Mouse (Mus musculus) intestine, embryonic 14.5 days (tissue): Measurements from ENCODE around the gene Polr1a. TPM values are rescaled to one million over a fixed set of nuclear protein-coding genes. Genes with fewer than 3 reads are reported as not detected.
"Not testable (repeated sequence)": the region's sequence is repeated elsewhere in the genome, so short reads cannot be mapped to it uniquely, and the experiment has no call there.

ENCODE experiments used
- ATAC-seq: fragments of 200-750 bp; cut with Nextera tagmentation; replicated peaks from 2 replicates; pipeline ENCODE4 v1.8.0; 2017; ENCODE audit warnings: low read depth, moderate number of reproducible peaks, moderate TSS enrichment, moderate library complexity; ENCODE audit not compliant: low FRiP score, low TSS enrichment
- DNase-seq: peaks from one replicate; pipeline ENCODE4 v3.0.0-alpha.2; 2018; ENCODE audit warnings: low spot score
- H3K27ac ChIP-seq: fragments of 300-500 bp; sonication (generic); 2 replicates; pipeline ENCODE4 v1.5.1; 2014; ENCODE audit warnings: low read depth, mild to moderate bottlenecking, control low read depth
- H3K27me3 ChIP-seq: fragments of 300-500 bp; sonication (generic); replicated peaks from 2 replicates; pipeline ENCODE4 v1.6.1; 2014; ENCODE audit warnings: low read length, control low read depth; ENCODE audit not compliant: control insufficient read depth, insufficient read depth
- H3K36me3 ChIP-seq: fragments of 300-500 bp; sonication (generic); 2 replicates; pipeline ENCODE4 v1.6.1; 2014; ENCODE audit warnings: low read length, control low read depth; ENCODE audit not compliant: control insufficient read depth, insufficient read depth
- H3K4me1 ChIP-seq: fragments of 300-500 bp; sonication (generic); replicated peaks from 2 replicates; pipeline ENCODE4 v1.6.1; 2014; ENCODE audit warnings: low read length, control low read depth, mixed read lengths; ENCODE audit not compliant: control insufficient read depth, insufficient read depth
- H3K4me2 ChIP-seq: fragments of 300-500 bp; sonication (generic); 2 replicates; pipeline ENCODE4 v1.6.1; 2014; ENCODE audit warnings: low read length
- H3K4me3 ChIP-seq: fragments of 300-500 bp; sonication (generic); 2 replicates; pipeline ENCODE4 v1.5.1; 2014; ENCODE audit warnings: low read depth, low read length, control low read depth, mixed read lengths
- H3K9ac ChIP-seq: fragments of 300-500 bp; sonication (generic); 2 replicates; pipeline ENCODE4 v1.6.1; 2014; ENCODE audit warnings: mild to moderate bottlenecking, low read length
- H3K9me3 ChIP-seq: fragments of 300-500 bp; sonication (generic); 2 replicates; pipeline ENCODE4 v1.6.1; 2016; ENCODE audit warnings: low read length, control low read depth; ENCODE audit not compliant: control insufficient read depth
- WGBS: fragments of 180-500 bp; shearing (Covaris S2); extraction: QIAGEN DNeasy Blood & Tissue Kit; methylation state at CpG from one replicate; pipeline ENCODE4 v1.1.7; 2014; 5-methylcytosine and 5-hydroxymethylcytosine counted together
- polyA plus RNA-seq: library from polyadenylated mRNA; unstranded; fragments of >200 nt; fragmentation: Nextera tagmentation; extraction: Ambion mirVana; gene quantifications from 2 replicates; pipeline ENCODE4 v1.2.1, GENCODE M21; 2014

Polr1a gene
- polyA plus RNA-seq, 1 experiment from 2014 or later: 32.9 TPM

GRCm38 (mm10) chr6:71909840-71910239 lies 987 bp downstream of the Polr1a start:
- no peak for ATAC-seq
- peak overlapping the region; percentile 90 for H3K4me2 ChIP-seq
- no peaks in the 10 kb centered on the region for H3K9me3 ChIP-seq
- H3K4me1 ChIP-seq: no peaks in the 10 kb centered on the region; the same call in 1 of the 2 replicates
- peak overlapping the region; percentile 77 for H3K4me3 ChIP-seq
- H3K9ac ChIP-seq: no peak overlapping the region
- no peak for DNase-seq
- H3K27ac ChIP-seq: no peak overlapping the region
- no peaks in the 10 kb centered on the region for H3K27me3 ChIP-seq
- H3K36me3 ChIP-seq: peaks cover 36% of the 10 kb centered on the region
- 74% methylated on average over 6 of the region's 6 CpGs for WGBS

DNA sequence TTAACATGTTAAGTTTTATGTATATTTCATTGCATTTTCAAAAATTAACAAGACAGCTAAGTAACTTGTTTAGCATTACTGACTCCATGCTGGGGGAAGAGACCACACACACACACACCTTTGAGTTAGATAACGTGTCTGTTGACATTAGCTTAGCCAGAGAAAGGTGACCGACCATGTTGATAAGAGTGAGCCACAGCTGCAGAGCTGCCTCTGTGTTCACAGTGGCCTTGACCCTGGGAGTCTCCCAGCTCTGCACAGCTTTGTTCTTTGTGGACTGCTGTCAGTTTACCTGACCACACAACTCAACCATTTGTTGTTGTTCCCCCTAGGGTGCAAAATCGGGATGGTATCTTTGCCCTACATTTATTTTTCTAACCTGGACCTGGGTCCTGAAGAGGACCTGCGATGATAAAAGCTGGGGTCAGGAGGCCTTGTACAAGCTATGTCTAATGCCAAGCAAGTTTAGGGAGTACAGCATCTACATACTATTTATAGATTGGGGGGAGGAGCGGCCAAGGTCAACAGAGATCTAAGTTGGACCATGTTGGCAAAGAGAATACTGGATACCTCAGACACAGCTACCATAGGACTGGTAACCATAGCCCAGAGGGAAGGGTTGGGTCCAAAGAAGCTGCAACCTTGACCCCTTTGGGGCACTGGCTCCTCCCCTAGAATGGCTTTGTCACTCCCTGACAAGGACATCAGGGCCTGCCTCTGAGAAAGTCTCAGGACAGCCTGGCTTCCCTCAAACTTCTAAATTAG lies 3.0 kb downstream of the Polr1a start:
- no peak overlapping the region for H3K27ac ChIP-seq
- no peak overlapping the region for H3K9ac ChIP-seq
- H3K9me3 ChIP-seq: no peaks in the 10 kb centered on the region
- no peaks in the 10 kb centered on the region; the same call in 1 of the 2 replicates for H3K4me1 ChIP-seq
- no peaks in the 10 kb centered on the region for H3K27me3 ChIP-seq
- 61% methylated on average over 5 of the region's 5 CpGs for WGBS
- DNase-seq: no peak
- no peak for ATAC-seq
- no peak overlapping the region for H3K4me3 ChIP-seq
- peaks cover 38% of the 10 kb centered on the region for H3K36me3 ChIP-seq
- H3K4me2 ChIP-seq: no peak overlapping the region

- DNase-seq (no peak), ATAC-seq (no peak)
- peaks cover 95% of the 10 kb centered on the region for H3K36me3 ChIP-seq
- H3K9ac ChIP-seq: no peak overlapping the region
- no peaks in the 10 kb centered on the region for H3K27me3 ChIP-seq
- H3K4me2 ChIP-seq: no peak overlapping the region
- no peaks in the 10 kb centered on the region for H3K9me3 ChIP-seq
- H3K4me3 ChIP-seq: no peak overlapping the region
- 94% methylated on average over 7 of the region's 7 CpGs for WGBS
- no peak overlapping the region for H3K27ac ChIP-seq
- no peaks in the 10 kb centered on the region for H3K4me1 ChIP-seq
Measured at GRCm38 (mm10) chr6:71920752-71921151, 11.9 kb downstream of the Polr1a start.

DNA sequence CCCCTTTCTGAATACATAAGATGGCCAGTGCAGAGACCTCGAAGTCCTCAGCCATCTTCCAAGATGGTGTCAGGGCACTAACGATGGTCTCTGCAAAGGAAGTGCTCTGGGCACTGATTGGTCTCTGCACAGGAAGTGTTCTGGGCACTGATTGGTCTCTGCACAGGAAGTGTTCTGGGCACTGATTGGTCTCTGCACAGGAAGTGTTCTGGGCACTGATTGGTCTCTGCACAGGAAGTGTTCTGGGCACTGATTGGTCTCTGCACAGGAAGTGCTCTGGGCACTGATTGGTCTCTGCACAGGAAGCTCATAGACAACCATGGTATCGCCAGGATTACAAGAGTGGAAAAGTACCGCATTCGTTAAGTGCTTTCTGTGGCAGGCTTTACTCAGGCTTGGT lies 16.4 kb downstream of the Polr1a start:
- not testable (repeated sequence) for H3K4me3 ChIP-seq, H3K4me2 ChIP-seq, H3K27ac ChIP-seq, H3K27me3 ChIP-seq, ATAC-seq, H3K9ac ChIP-seq, H3K9me3 ChIP-seq, DNase-seq, H3K4me1 ChIP-seq
- WGBS: 88% methylated on average over 5 of the region's 5 CpGs
- H3K36me3 ChIP-seq: peaks cover 93% of the 10 kb centered on the region

GRCm38 (mm10) chr6:71927911-71928310 lies 19.1 kb downstream of the Polr1a start:
- H3K27me3 ChIP-seq: no peaks in the 10 kb centered on the region
- 0 out of 2 replicates have a peak, but pooled peaks have one; percentile 50 for ATAC-seq
- no peaks in the 10 kb centered on the region for H3K9me3 ChIP-seq
- H3K4me1 ChIP-seq: no peaks in the 10 kb centered on the region
- no peak overlapping the region for H3K4me2 ChIP-seq
- H3K36me3 ChIP-seq: peaks cover 93% of the 10 kb centered on the region
- no peak overlapping the region for H3K4me3 ChIP-seq
- DNase-seq: peak; percentile 65
- H3K9ac ChIP-seq: no peak overlapping the region
- no peak overlapping the region for H3K27ac ChIP-seq

GRCm38 (mm10) chr6:71930053-71930452 lies 21.2 kb downstream of the Polr1a start:
- no peaks in the 10 kb centered on the region; the same call in 1 of the 2 replicates for H3K4me1 ChIP-seq
- WGBS: 88% methylated on average over 10 of the region's 10 CpGs
- no peak overlapping the region for H3K9ac ChIP-seq
- DNase-seq: no peak
- H3K4me3 ChIP-seq: no peak overlapping the region
- no peaks in the 10 kb centered on the region for H3K27me3 ChIP-seq
- no peak overlapping the region for H3K27ac ChIP-seq
- no peak for ATAC-seq
- H3K36me3 ChIP-seq: peaks cover 89% of the 10 kb centered on the region
- no peak overlapping the region for H3K4me2 ChIP-seq
- no peaks in the 10 kb centered on the region for H3K9me3 ChIP-seq

- Histone ChIP-seq H3K36me3 (peaks cover 89% of the 10 kb centered on the region), H3K4me2 (no peak overlapping the region), H3K27ac (no peak overlapping the region), H3K4me3 (no peak overlapping the region), H3K4me1 (no peaks in the 10 kb centered on the region; the same call in 1 of the 2 replicates), H3K9me3 (no peaks in the 10 kb centered on the region), H3K27me3 (no peaks in the 10 kb centered on the region), H3K9ac (no peak overlapping the region)
- ATAC-seq: no peak
- no peak for DNase-seq
- WGBS: 85% methylated on average over 12 of the region's 12 CpGs
Measured at GRCm38 (mm10) chr6:71930830-71931437, 22.1 kb downstream of the Polr1a start.

GRCm38 (mm10) chr6:71932347-71932746 lies 23.5 kb downstream of the Polr1a start:
- H3K4me1 ChIP-seq: no peaks in the 10 kb centered on the region; the same call in 1 of the 2 replicates
- 80% methylated on average over 5 of the region's 5 CpGs for WGBS
- H3K36me3 ChIP-seq: peaks cover 90% of the 10 kb centered on the region

More at GRCm38 (mm10) chr6:71932347-71932746, 23.5 kb downstream of the Polr1a start:
- no peak overlapping the region for H3K27ac ChIP-seq
- H3K4me2 ChIP-seq: no peak overlapping the region
- H3K4me3 ChIP-seq: no peak overlapping the region
- H3K9ac ChIP-seq: no peak overlapping the region
- no peaks in the 10 kb centered on the region for H3K9me3 ChIP-seq
- ATAC-seq (no peak), DNase-seq (no peak)
- H3K27me3 ChIP-seq: no peaks in the 10 kb centered on the region
